Mouse (Mus musculus): ENCODE measurements around the gene Slc7a6.

Gene Slc7a6

GRCm38 (mm10) chr8:106168356-106169016 is at the start of gene Slc7a6:
Gene Slc7a6 (plus strand): TSS chr8:106168857.
- DNase-seq (ENCODE audit: low read depth) = peak; percentile 92

DNA sequence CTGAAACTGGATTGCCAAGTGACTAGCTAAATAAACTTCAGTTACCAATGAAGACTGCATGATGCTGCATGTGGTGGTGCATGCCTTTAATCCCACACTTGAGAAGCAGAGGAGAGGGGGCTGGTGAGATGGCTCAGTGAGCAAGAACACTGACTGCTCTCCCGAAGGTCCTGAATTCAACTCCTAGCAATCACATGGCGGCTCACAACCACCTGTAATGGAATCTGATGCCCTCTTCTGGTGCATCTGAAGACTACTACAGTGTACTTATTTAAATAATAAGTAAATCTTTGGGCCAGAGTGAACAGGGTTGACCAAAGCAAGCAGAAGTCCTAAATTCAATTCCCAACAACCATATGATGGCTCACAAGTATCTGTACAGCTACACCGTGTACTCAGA is 45.2 kb upstream of the Slc7a6 start:
- DNase-seq (ENCODE audit: low read depth) = no peak

- no peak for DNase-seq (ENCODE audit: low read depth)
Measured at GRCm38 (mm10) chr8:106126055-106126454, 42.6 kb upstream of the Slc7a6 start.

GRCm38 (mm10) chr8:106127054-106127453 is 41.6 kb upstream of the Slc7a6 start:
- no peak for DNase-seq (ENCODE audit: low read depth)

DNA sequence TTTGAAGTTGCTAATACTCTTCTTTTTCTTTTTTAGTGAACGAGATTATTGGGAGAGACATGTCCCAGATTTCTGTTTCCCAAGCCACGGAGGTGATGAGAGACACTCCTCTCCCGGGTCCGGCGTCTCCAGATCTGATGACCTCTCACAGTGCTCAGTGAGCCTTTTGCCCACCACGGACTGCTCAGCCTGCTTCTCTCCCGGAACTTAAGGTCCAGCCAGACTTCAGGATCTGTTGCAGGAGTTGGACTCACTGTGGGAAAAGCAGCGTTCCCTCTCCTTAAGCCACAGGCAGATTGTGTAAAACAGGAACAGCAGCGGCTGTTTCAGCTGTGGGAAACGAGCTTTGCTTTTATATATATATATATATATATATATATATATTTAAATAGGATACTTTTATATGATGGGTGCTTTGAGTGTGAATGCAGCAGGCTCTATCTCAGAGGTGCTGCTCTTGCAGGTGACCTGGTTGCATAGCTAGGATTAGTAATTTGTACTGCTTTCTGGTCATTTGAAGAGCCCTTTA is 40.7 kb upstream of the Slc7a6 start:
- no peak for DNase-seq (ENCODE audit: low read depth)

- DNase-seq (ENCODE audit: low read depth) = no peak
Measured at GRCm38 (mm10) chr8:106129232-106129930, 39.3 kb upstream of the Slc7a6 start.

DNA sequence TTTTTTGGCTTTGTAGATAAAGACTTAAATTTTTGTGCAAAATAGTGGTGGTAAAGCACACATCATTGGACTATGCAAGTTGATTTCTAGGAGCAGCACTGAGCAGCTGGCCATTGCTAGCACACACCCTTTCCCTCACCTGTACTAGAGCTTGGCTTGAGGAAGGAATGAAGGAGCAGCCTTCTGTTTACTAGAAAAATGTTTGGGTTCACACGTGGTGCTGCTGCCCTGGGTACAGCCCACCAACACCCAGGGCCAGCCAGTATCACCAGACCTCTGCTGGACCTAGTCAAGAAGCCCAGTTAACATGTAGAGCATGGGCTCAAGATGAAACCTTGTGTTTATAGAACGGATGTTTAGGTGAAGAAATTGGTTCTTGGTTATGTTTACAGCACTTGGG is 38.7 kb upstream of the Slc7a6 start:
- DNase-seq (ENCODE audit: low read depth) = no peak

GRCm38 (mm10) chr8:106130505-106130904 is 38.2 kb upstream of the Slc7a6 start:
- no peak for DNase-seq (ENCODE audit: low read depth)

DNA sequence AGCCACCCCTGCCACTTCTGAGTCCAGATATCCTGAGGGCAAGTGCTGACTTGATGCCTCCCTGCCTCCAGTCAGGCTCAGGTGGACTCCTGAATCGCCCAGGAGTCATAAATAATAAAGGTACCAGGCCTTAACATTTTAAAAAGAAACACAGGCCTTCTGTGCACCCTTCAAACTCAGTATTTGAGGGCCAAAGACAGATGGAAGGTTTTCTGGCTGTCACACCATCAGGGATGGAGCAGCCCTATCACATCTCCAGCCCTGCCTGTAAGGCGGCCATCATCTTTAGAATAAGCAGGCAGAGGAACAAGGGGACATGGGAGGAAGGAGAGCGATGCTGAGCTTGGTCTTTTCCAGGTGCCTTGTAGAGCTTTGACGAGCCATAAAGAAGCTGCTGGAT is 37.6 kb upstream of the Slc7a6 start:
- no peak for DNase-seq (ENCODE audit: low read depth)

- no peak for DNase-seq (ENCODE audit: low read depth)
Measured at GRCm38 (mm10) chr8:106131488-106132222, 37.0 kb upstream of the Slc7a6 start.

- DNase-seq (ENCODE audit: low read depth) = no peak
Measured at GRCm38 (mm10) chr8:106132356-106132755, 36.3 kb upstream of the Slc7a6 start.

DNA sequence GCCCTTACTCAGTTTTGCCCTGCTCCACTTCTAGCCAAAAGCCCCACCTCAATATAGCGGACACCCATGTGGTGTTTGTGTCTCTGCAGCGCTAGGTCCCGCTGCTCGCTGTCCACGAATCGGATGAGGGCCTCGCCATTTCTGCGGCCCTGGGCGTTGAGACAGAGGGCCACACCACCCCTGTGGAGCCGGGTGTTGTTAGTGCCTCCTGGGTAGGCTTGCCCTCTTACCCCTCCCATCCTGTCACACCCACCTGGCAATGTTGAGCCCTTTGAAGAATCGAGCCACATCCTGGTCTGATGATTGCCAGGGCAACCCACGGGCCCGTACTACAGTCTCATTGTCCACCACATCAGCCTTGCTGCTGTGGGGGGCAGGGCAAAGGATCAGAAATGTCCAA is 35.1 kb upstream of the Slc7a6 start:
- DNase-seq (ENCODE audit: low read depth) = peak; percentile 42

GRCm38 (mm10) chr8:106133946-106134345 is 34.7 kb upstream of the Slc7a6 start:
- DNase-seq (ENCODE audit: low read depth) = no peak

GRCm38 (mm10) chr8:106134751-106135571 is 33.7 kb upstream of the Slc7a6 start:
- peak; percentile 39 for DNase-seq (ENCODE audit: low read depth)

DNA sequence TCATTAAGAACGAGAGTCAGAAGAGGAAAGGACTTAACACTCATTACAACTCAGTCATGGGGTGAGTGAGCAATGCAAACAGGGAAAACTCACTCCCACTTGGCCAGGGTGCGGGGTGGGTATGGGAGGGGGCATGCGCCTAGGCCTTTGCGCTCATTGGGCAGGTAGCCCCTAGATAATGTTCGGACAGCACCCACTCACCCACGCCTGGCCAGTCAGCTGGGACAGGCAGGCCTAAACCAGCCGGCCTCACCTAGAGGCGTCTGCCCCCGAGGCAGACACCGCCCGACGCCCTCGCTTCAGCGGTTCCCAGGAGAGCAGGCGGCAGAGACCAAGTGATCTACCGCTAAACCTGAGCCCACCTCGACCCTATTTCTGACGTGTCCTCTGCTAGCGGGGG is 33.0 kb upstream of the Slc7a6 start:
- DNase-seq (ENCODE audit: low read depth) = peak; percentile 35

GRCm38 (mm10) chr8:106136156-106137130 is 32.2 kb upstream of the Slc7a6 start, which contains the start of gene Esrp2:
Gene Esrp2 (minus strand): TSS chr8:106136974.
- peak; percentile 50 for DNase-seq (ENCODE audit: low read depth)

GRCm38 (mm10) chr8:106137218-106137905 is 31.3 kb upstream of the Slc7a6 start:
- peak; percentile 45 for DNase-seq (ENCODE audit: low read depth)

GRCm38 (mm10) chr8:106137906-106138477 is 30.7 kb upstream of the Slc7a6 start:
- DNase-seq (ENCODE audit: low read depth) = peak; percentile 50

DNA sequence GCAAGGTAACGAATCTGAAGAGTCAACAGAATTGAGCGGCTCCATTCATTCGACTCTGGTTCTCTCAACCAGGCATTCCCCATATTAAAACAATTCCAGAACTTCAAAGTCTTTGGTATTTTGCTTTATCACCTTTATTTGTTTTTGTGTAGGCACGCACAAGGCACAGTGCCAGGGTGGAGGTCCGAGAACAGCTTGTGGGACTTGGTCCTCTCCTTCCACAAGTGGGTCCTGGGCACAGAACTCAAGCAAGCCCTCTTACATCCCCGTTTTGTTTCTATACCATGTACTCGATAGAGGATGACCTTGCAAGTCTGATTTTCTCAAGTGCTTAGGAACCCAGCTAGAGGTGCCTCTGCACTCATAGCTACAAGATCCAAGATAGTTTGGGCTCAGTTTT is 30.0 kb upstream of the Slc7a6 start:
- no peak for DNase-seq (ENCODE audit: low read depth)

- no peak for DNase-seq (ENCODE audit: low read depth)
Measured at GRCm38 (mm10) chr8:106140191-106140590, 28.5 kb upstream of the Slc7a6 start.

Measured in naive thymus-derived CD4-positive, alpha-beta T cell, adult 2 months (primary cell).